Mouse (Mus musculus) midbrain, postnatal 0 days (tissue): ENCODE results near the gene Ccdc83. TPM values are rescaled to one million over a fixed set of nuclear protein-coding genes. Genes with fewer than 3 reads are reported as not detected.
A peak's percentile ranks its signal among the peaks of the same experiment; 100 is the strongest.

Experiments
- ATAC-seq: fragments of 200-750 bp; cut with Nextera tagmentation; 2 replicates; pipeline ENCODE4 v1.8.0; 2017; ENCODE audit warnings: moderate number of reproducible peaks, mild to moderate bottlenecking, moderate TSS enrichment, moderate library complexity; ENCODE audit not compliant: low FRiP score
- DNase-seq: peaks from one replicate; pipeline ENCODE4 v3.0.0-alpha.2; 2015; ENCODE audit warnings: low spot score
- H3K27ac ChIP-seq: fragments of 300-500 bp; sonication (generic); 2 replicates; pipeline ENCODE4 v1.5.1; 2014; ENCODE audit warnings: low read depth, mild to moderate bottlenecking, low read length, mixed read lengths
- H3K27me3 ChIP-seq: fragments of 300-500 bp; sonication (generic); 2 replicates; pipeline ENCODE4 v1.6.1; 2014; ENCODE audit warnings: low read length, control low read depth, mixed read lengths; ENCODE audit not compliant: insufficient read depth
- H3K36me3 ChIP-seq: fragments of 300-500 bp; sonication (generic); 2 replicates; pipeline ENCODE4 v1.6.1; 2014; ENCODE audit warnings: low read length, control low read depth, mixed read lengths; ENCODE audit not compliant: insufficient read depth
- H3K4me1 ChIP-seq: fragments of 300-500 bp; sonication (generic); 2 replicates; pipeline ENCODE4 v1.6.1; 2014; ENCODE audit warnings: mild to moderate bottlenecking, control low read depth, antibody characterized with exemption, low read length, mixed read lengths; ENCODE audit not compliant: insufficient read depth
- H3K4me2 ChIP-seq: fragments of 300-500 bp; sonication (generic); 2 replicates; pipeline ENCODE4 v1.6.1; 2014; ENCODE audit warnings: low read depth, mild to moderate bottlenecking, low read length, mixed read lengths; ENCODE audit not compliant: poor library complexity, severe bottlenecking
- H3K4me3 ChIP-seq: fragments of 300-500 bp; sonication (generic); 2 replicates; pipeline ENCODE4 v1.5.1; 2014; ENCODE audit warnings: low read depth, mild to moderate bottlenecking, low read length, moderate library complexity
- H3K9ac ChIP-seq: fragments of 300-500 bp; sonication (generic); replicated peaks from 2 replicates; pipeline ENCODE4 v1.6.1; 2014; ENCODE audit warnings: mild to moderate bottlenecking, low read length, moderate library complexity, mixed read lengths; ENCODE audit not compliant: poor library complexity, severe bottlenecking
- H3K9me3 ChIP-seq: fragments of 300-500 bp; sonication (generic); 2 replicates; pipeline ENCODE4 v1.6.1; 2016; ENCODE audit warnings: low read length, control low read depth
- CTCF ChIP-seq: IDR thresholded peaks from 2 replicates; pipeline ENCODE4 v1.5.1; 2016; ENCODE audit warnings: antibody characterized with exemption, mild to moderate bottlenecking
- WGBS: fragments of 180-500 bp; shearing (Covaris S2); extraction: QIAGEN DNeasy Blood & Tissue Kit; methylation state at CpG from one replicate; pipeline ENCODE4 v1.1.7; 2014; 5-methylcytosine and 5-hydroxymethylcytosine counted together
- polyA plus RNA-seq: library from polyadenylated mRNA; unstranded; fragments of >200 nt; fragmentation: Nextera tagmentation; extraction: Ambion mirVana; gene quantifications from 2 replicates; pipeline ENCODE4 v1.2.1, GENCODE M21; 2015
- total RNA-seq: library from RNA; depleted of rRNA; stranded (reverse); fragments of >200 nt; gene quantifications from 2 replicates; pipeline ENCODE4 v1.2.3, GENCODE M21; 2014; rRNA removed

Gene Ccdc83
- total RNA-seq (not detected in 2 replicates), polyA plus RNA-seq (not detected in 2 replicates)

DNA sequence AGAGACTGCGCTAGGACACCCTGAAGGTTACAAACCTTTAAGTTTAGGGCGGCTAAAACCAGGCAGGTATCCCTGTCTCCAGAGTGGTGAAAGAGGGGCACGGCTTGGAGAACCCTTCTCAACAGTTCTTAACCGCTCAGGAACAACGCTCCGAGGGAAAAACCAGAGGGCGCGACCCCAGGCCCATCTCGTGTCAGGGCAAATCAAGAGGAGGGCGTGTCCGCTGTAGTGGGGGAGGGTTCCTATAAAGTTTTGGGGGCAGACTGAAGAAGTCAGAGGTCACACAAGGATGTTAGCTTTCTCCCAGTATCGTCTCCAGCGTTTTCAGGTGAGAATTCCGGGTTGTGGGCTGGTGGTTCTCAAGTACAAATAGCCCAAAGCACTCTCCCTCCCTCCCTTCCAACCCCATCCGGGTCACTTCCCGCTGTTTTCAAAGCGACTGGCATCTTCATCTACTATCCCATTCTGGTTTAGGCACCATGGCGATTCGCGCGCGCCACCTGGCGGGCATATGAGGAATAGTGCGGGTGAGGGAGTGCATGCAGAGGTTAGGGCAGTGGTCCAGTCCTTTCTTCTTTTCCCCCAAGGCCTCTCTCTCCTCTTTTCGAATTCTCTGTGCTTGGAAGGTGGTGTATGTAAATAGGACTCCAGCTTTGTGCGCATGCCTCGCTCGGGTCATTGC, at the start of gene Ccdc83:
TSS of gene Ccdc83 (minus strand) at position 489 of the 682 bp plus-strand sequence.
- Histone ChIP-seq H3K27ac (no peak within 1 kb of the TSS), H3K9me3 (no peaks in the 10 kb centered on the region), H3K4me1 (no peaks in the 10 kb centered on the region), H3K4me3 (no peak within 1 kb of the TSS; the same call in 1 of the 2 replicates), H3K36me3 (no peaks in the 10 kb centered on the region), H3K4me2 (peak within 1 kb of the TSS; percentile 51), H3K27me3 (no peaks in the 10 kb centered on the region), H3K9ac (no peak within 1 kb of the TSS)
- DNase-seq (peak; percentile 81), ATAC-seq (peak; percentile 86)
- TF ChIP-seq CTCF: peak; percentile 98
- 6% methylated on average over 28 of the region's 28 CpGs for WGBS

DNA sequence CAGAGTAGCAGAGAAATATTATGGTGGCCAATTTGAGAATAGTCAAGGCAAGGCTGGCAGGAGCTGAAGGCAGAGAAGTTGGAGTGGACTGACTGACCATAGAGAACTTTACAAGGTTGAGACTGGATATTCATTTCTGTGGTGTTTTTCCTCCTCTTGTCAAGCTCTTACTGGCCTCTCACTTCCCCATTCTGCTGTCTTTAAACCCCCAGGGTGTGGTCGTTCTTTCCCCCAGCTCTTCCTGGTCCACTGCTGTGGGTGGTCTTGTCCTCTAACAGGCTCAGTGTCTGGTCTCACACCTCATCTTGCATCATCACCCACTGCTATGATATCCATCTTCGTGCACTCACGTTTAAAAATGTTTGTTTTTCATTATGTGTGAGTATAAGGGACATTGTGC, 47.8 kb upstream of the Ccdc83 start:
- Histone ChIP-seq H3K9me3 (no peaks in the 10 kb centered on the region), H3K36me3 (no peaks in the 10 kb centered on the region), H3K27ac (no peak overlapping the region), H3K4me3 (no peak overlapping the region), H3K27me3 (no peaks in the 10 kb centered on the region), H3K9ac (no peak overlapping the region), H3K4me2 (no peak overlapping the region), H3K4me1 (no peaks in the 10 kb centered on the region)
- 79% methylated on average over 3 of the region's 3 CpGs for WGBS
- DNase-seq: no peak
- ATAC-seq: no peak
- no peak for TF ChIP-seq CTCF

DNA sequence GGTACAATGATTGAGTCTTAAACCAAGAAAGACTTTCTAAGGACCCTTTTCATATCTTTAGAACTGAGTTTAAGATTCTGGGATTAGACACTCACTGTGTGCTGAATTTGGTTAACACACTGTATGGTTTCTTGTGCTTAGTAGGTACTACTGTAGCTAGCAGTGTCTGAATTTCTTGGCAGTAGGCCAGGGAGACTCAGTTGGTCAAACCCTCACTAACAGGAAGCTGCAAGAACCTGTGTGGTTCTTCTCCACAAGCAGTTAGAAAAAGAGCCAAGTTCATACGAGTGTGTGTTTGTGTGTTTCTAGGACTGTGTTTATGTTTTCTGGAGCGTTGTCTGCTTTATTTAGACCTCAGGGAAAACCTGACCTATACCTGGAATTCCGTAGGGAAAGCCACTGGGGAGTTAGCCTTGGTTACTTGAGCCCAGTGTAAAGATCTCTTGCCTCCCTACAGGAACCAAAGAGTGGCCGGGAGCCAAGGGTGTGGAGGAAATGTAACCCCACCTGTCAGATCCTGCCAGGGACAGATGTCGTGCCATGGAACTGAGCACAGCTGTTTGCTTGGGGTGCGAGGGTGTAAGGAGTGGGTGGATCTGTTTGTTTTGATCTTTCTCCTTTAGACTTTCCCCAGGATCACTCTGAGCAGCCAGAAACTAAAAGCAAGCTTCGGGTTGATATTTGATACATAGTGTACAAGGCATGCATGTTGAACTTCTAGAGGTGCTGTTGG, 46.7 kb upstream of the Ccdc83 start:
- WGBS: 79% methylated on average over 7 of the region's 7 CpGs

DNA sequence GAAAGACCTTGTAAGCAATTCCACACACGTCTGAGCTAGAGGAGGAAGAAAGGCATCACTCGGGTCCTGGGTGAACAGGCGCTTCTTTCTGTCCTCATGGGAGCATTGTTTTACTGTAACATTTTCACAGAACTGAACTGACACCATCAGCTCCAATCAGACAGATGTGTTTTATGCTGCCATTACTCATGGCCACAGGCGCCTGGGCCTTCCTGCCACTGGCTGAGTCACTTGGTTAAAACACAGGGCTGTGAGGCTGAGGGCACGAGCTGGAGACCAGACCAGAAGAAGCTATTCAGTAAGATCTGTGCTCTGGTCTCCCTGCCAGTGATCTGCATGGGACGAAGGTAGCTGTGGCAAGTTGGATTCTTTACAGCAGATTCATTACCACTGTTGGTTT, 42.4 kb upstream of the Ccdc83 start:
- no peak for TF ChIP-seq CTCF
- Histone ChIP-seq H3K36me3 (no peaks in the 10 kb centered on the region), H3K27me3 (no peaks in the 10 kb centered on the region), H3K4me2 (no peak overlapping the region), H3K9me3 (no peaks in the 10 kb centered on the region), H3K4me3 (no peak overlapping the region), H3K9ac (no peak overlapping the region), H3K27ac (no peak overlapping the region), H3K4me1 (no peaks in the 10 kb centered on the region)
- no peak for DNase-seq
- 74% methylated on average over 6 of the region's 6 CpGs for whole genome bisulfite sequencing
- no peak for ATAC-seq

More for the DNA sequence above, 46.7 kb upstream of the Ccdc83 start:
- Histone ChIP-seq H3K4me1 (no peaks in the 10 kb centered on the region), H3K27ac (no peak overlapping the region), H3K4me3 (no peak overlapping the region), H3K27me3 (no peaks in the 10 kb centered on the region), H3K4me2 (no peak overlapping the region), H3K9me3 (no peaks in the 10 kb centered on the region), H3K36me3 (no peaks in the 10 kb centered on the region), H3K9ac (no peak overlapping the region)
- ATAC-seq (no peak), DNase-seq (no peak)
- no peak for TF ChIP-seq CTCF

DNA sequence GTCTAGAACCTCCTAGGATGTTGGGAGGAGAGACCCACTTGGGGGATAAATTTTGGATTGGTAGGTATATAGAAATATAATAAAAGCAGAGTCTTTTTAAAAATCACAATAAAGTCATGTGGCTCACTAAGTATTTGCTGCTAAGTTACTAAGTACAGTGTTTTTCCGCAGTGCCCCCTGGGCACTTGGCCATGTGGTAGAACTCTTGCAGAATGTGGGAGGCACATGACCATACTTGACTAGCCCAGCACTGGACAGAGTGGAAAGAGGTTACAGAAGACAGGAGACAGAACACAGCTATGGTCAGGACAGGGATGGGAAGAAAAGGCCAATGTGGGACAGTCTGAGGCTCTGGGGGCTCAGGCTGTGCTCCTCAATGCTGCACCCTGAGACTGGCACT, 41.4 kb upstream of the Ccdc83 start:
- TF ChIP-seq CTCF: no peak
- H3K27me3 ChIP-seq: no peaks in the 10 kb centered on the region
- DNase-seq: no peak
- no peak overlapping the region for H3K4me2 ChIP-seq
- no peak overlapping the region for H3K27ac ChIP-seq
- H3K36me3 ChIP-seq: no peaks in the 10 kb centered on the region
- H3K4me3 ChIP-seq: no peak overlapping the region
- H3K4me1 ChIP-seq: no peaks in the 10 kb centered on the region
- no peak overlapping the region for H3K9ac ChIP-seq
- no peaks in the 10 kb centered on the region for H3K9me3 ChIP-seq
- ATAC-seq: no peak
- WGBS: 88% methylated on average over 1 of the region's 1 CpGs

DNA sequence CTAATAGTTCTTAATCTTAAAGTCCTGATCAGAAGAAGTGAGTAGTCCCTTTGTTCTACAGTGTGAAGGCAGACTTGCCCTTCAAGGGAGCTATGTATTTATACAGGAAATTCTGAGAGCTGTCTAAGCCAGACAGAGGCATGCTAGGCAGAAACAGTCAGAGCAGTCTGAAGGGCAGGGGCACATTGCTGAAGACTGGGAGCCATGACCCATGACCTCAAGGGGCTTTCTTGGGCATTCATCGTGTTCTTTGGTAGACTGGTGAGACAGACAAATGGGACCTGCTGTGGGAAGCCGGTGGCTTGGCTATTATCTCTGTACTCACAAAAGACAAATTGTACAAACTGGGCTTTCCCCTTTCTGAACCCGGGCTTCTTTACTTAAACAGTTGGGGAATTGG, 40.5 kb upstream of the Ccdc83 start:
- Histone ChIP-seq H3K36me3 (no peaks in the 10 kb centered on the region), H3K9me3 (no peaks in the 10 kb centered on the region), H3K9ac (no peak overlapping the region), H3K4me3 (no peak overlapping the region), H3K27ac (no peak overlapping the region), H3K4me2 (no peak overlapping the region), H3K27me3 (no peaks in the 10 kb centered on the region), H3K4me1 (no peaks in the 10 kb centered on the region)
- TF ChIP-seq CTCF: no peak
- DNase-seq (no peak), ATAC-seq (no peak)
- WGBS: 6% methylated on average over 3 of the region's 3 CpGs
